Mouse (Mus musculus) left cerebral cortex, adult 18-20 months (tissue): ENCODE measurements around the gene Lamb1. TPM values are rescaled to one million over a fixed set of nuclear protein-coding genes. Genes with fewer than 3 reads are reported as not detected.

ENCODE experiments used
- DNase-seq, 2 experiments: peaks; one replicate each; pipeline ENCODE4 v3.0.0; 2021 to 2022; ENCODE audit warnings: low spot score in 2 of 2, mixed read lengths in 1 of 2
- long read RNA-seq, 2 experiments: library from polyadenylated mRNA; stranded (forward); transcript quantifications; one replicate each; pipeline ENCODE4 v2.0.0; 2021
- total RNA-seq, 2 experiments: library from RNA; stranded (reverse); gene quantifications; 2 replicates each; pipeline ENCODE4 v1.2.3; 2021

Gene Lamb1
- total RNA-seq = 10 to 100 TPM; 16.4 to 17.3 TPM
- long read RNA-seq, experiment 1, full-length matches to known transcripts = 9 of 16 reads
- long read RNA-seq, experiment 1, partial matches to known transcripts = 5 of 16 reads
- long read RNA-seq, experiment 1, other reads (novel, unspliced or antisense) = 2 of 16 reads
- long read RNA-seq, experiment 2, full-length matches to known transcripts = 3 of 9 reads
- long read RNA-seq, experiment 2, partial matches to known transcripts = 5 of 9 reads
- long read RNA-seq, experiment 2, other reads (novel, unspliced or antisense) = 1 of 9 reads

GRCm38 (mm10) chr12:31265005-31265721 is at the start of gene Lamb1:
TSS of gene Lamb1 (plus strand) at chr12:31265234.
- peak; percentile 18 to 32 for DNase-seq

- no peak for DNase-seq
These were observed 47.8 kb upstream of the Lamb1 start for GRCm38 (mm10) chr12:31217232-31217631.

GRCm38 (mm10) chr12:31218774-31219173 is 46.3 kb upstream of the Lamb1 start:
- no peak for DNase-seq

DNA sequence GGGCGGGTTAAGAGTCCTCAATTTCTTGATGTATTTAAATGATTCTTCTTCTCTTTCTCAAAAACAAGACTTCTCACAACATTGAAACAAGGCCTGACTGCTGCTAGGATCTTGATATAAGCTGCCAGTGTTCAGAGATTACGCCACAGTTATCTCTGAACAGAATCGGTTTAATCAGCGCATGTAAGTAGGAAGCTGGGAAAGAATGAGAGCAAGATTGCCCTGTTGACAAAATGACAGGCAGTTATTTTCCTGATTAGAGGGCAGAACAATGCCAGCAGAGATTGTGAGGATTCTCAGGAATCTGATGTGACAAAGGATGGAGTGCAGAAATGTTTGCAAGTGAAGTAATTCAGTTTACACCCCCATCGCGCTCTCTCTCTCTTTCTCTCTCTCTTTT is 43.5 kb upstream of the Lamb1 start:
- no peak for DNase-seq

GRCm38 (mm10) chr12:31222282-31222681 is 42.8 kb upstream of the Lamb1 start:
- DNase-seq = no peak

DNA sequence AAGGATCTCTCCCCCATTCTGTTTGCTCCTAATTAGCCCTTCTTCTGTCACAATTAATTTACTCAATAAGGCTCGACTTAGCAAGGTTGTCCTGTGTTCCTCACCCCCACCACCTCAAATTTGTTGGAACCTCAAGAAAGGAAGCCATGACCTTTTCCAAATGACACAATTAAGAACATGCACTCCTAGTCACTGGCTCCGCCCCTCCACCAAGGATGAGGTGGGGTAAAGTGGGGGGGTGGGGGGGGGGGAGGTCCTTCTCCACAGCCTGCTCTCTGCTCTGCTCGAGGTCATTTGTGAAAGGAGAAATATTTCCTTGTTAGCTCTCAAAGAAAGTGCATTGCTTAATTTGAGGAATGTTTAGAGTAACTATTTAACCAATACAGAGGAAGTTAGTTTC is 42.3 kb upstream of the Lamb1 start:
- no peak for DNase-seq

GRCm38 (mm10) chr12:31225451-31225850 is 39.6 kb upstream of the Lamb1 start:
- DNase-seq = no peak

DNA sequence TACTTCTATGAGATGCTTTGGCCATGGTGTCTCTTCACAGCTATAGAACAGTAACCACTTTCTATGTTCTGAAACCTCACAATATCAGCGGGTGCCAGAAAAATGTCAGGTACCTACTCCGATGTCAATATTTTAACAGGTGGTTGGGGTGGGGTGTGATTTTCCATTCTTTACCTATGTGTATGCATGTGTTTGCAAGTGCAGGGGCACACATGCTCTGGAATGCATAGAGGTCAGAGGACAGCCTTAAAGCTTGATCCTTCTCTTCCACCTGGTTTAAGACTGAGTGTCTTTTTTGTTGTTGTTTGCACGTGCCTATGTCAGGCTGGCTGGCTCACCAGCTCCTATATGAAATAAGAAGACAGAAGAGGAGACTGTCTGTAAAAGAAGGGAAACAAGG is 37.9 kb upstream of the Lamb1 start:
- no peak for DNase-seq

GRCm38 (mm10) chr12:31228878-31229277 is 36.2 kb upstream of the Lamb1 start:
- no peak for DNase-seq

DNA sequence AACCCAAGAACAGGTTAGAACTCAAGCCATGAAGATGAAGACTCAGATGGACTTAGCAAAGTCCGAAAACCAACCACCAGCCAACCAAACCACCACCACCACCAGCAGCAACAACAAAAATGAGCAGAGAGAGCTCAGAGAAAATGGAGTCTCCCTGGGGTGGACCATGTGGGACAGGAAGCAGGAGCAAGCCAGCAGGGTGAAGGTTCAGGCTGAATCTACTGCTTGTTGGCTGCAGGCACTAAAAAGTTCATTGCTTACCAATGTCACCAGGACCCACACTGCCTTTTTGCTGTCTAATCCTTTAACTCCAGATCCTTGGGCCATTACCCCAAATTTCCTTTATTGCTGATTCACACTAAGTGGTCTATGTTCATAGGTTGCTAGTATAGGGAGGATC is 32.4 kb upstream of the Lamb1 start:
- no peak for DNase-seq

DNA sequence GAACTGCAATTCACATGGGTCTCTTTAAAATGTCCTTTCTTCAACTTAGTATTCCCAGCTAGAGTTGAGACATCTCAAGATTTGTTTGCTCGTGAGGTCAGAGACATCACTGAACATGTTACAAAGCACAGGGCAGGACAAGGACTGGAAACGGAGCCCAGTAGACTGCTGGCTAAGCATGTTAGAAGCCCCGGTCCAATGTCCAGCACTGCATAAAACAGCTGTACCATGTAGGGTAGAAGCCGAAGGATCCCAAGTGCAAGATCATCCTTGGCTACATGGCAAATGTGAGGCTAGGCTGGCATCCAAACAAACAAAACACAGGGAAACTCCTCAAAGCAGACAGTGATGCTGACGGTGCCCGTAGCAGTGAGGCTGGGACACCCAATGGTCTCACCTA is 30.0 kb upstream of the Lamb1 start:
- DNase-seq = no peak

GRCm38 (mm10) chr12:31236861-31237595 is 28.0 kb upstream of the Lamb1 start:
- DNase-seq = peak in 1 of 2 experiments; percentile 4

GRCm38 (mm10) chr12:31239031-31239583 is 25.9 kb upstream of the Lamb1 start:
- no peak for DNase-seq

DNA sequence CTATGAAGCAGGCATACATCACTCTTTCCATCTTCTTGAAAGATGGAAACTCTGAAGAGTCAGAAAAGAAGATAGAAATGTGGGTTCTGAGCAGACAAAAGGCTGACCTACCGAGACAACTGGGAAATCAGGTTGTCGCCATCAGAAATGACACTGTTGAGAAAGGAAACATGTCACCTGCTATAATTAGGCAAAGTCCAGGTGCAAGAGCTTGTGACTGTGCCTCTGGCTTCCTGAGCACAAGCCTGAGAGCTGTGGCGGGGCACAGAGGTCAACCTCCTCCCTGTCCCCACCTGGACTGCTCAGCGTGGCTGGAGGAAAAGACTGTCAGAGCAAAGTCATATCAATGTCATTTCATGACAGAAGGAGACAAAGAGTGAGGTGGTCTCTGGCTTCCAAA is 25.2 kb upstream of the Lamb1 start:
- no peak for DNase-seq

DNA sequence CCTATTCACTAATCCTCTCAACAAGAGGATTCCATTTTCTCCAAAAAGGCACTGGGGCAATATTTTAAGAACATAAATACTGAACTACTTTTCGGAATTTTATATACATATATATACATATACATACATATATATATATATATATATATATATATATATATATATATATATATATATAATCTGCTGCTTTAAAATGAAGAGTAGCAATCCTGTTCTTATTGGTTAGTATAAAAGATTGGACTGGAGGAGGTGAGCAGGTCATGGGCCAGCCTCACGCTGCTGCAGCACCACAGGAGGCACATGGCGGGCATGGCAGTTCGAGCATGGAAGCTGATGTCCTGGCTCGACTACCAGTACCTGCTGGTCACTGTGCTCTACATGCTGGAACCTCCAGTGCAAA is 24.6 kb upstream of the Lamb1 start, which contains the start of gene Gm6993:
Gm6993 (plus strand) TSS at position 301 of the 400 bp plus-strand sequence.
- no peak for DNase-seq

DNA sequence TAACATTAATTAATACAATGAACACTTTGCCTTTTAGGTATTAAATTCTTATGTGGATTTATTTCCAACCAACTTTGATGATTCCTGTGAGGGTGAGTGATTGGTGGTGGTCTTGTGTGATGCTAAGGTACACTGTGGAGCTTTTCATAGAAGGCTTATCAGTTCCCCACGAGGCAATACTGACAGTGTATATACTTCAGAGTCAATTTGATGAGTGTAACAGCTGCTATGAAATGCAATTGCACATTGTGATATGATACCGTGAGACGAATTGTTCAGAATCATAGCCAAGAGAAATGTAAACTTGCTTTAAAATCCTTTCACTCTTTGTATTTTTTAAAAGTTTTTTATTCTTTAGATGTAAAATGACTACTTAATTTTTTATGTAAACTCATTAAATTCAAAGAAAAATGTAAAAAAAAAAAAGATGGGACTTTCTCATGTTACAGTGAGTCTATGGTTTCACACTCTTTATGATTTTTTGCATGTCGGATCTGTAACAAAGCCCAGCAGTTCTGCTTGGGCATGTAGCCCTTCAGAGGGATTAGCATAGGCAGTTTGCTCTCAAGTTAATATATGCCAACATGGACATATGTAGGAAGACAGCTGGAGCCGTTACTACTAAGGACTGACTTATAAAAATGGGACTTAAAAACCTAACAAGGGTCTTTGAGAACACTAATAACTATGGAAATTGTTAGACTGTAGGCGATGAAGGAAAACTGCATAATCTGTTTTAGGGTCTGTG is 23.3 kb upstream of the Lamb1 start:
- DNase-seq = no peak

DNA sequence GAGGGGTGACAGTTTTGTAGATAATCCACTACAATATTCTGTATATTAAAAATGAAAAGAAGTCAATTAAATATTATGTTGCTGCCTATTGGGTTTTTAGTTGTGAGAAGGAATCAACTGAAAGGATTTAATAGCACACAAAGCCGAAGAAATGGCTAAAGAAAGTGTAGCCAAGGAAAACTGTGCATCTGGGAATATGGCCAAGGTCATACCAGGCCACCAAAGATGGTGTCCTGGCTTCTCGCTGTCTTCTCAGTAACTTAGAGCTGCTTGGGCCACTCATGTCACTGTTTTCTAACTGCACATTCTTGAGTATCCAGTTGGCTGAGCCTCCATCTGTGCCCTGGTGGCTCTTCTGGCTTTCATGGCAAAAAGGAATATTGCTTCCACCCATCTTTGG is 21.0 kb upstream of the Lamb1 start:
- no peak for DNase-seq

- no peak for DNase-seq
These were observed 20.3 kb upstream of the Lamb1 start for GRCm38 (mm10) chr12:31244691-31245090.

DNA sequence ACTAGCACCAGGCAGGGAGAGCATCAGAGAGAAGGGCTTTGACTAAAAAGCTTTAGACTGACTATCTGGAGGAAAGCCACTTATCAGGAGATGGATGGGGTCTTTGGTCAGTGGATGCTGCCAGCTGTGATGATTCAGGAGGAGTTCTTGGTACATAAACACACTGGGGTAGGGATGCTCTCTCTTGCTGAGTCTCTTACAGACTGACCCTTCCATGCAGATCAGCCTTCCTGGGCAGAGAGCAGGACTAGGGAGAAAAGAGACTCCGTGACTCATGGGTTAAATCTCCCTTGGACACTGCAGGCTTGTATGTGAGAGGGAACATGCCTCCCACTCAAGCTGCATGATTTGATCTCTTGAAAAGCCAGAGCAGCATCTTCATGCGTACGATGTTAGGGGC is 18.9 kb upstream of the Lamb1 start:
- DNase-seq = no peak

DNA sequence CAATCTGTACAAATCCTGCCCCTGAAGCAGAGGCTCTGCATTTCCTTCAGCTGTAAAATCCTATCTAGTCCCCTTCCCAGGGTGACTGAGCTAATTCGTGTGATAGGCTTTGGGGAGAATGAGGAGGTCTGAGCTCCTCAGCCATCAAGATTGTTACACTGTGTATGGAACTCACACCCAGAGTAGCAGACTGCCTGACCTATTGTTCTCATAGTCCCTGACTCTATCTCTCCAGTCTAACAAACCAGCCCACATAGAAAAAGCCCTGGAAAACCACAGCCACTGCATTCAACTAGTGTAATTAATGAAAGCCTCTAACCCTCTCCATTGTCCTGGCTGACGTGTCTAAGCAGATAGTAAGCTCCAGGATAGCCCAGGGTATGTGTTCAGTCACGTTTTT is 18.4 kb upstream of the Lamb1 start:
- DNase-seq = no peak

GRCm38 (mm10) chr12:31248165-31248564 is 16.9 kb upstream of the Lamb1 start:
- DNase-seq = no peak
